Mouse (Mus musculus) lung, adult 2 months (tissue): ENCODE measurements at regions not wholly inside any gene's neighbourhood (a gene's known extent, or its start where the extent isn't known, plus 50 kb on each side); places are given as distances from the start of the nearest gene placed in this dataset.

Source experiments
- CTCF ChIP-seq: fragments of 200-500 bp; IDR thresholded peaks from 2 replicates; pipeline ENCODE4 v1.5.1; 2011; ENCODE audit warnings: mild to moderate bottlenecking, low read length, control low read depth; ENCODE audit not compliant: insufficient read depth
- POLR2A ChIP-seq: fragments of 200-500 bp; IDR thresholded peaks from 2 replicates; pipeline ENCODE4 v1.6.1; 2011; ENCODE audit warnings: low read depth, mild to moderate bottlenecking, control low read depth, low read length, borderline replicate concordance; ENCODE audit errors: extremely low read depth

GRCm38 (mm10) chr11:112657410-112658159 is 124.4 kb upstream of the Sox9 start:
- no peak for TF ChIP-seq CTCF
- TF ChIP-seq POLR2A: no peak
